Mouse (Mus musculus): ENCODE data around the gene Map7d1. TPM values are rescaled to one million over a fixed set of nuclear protein-coding genes. Genes with fewer than 3 reads are reported as not detected.
A peak's percentile ranks its signal among the peaks of the same experiment; 100 is the strongest.

The Map7d1 gene
- polyA plus RNA-seq, 1 experiment from 2014 or later: 43.3 TPM

DNA sequence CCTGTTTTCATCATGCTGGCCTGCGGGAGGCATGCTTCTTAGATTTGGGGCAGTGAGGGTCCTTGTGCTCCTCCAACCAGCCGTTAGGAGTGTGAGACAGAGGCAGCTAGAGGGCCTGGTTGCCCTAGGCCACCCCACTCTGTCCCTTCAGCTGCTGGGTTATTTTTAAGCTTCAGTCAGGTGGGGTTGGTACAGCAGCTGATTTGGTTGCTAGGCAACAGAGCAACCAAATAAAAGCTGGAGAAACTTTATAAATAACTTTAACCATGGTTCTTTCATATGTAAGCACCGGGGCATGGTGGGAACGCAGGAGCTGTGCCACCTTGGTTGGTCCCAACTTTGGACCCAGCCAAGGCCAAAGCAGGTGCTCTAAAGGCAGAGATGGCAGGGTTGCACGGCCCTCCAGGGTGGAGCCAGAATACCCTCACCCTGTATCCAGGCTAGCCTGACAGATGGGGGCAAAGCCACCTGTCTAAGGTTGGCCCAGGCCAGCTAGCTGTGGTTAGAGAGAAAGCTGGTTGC is 18.4 kb downstream of the Map7d1 start:
- Histone ChIP-seq H3K9me3 (ENCODE audit: control insufficient read depth, low read length) (no peaks in the 10 kb centered on the region), H3K4me3 (ENCODE audit: low read length) (no peak overlapping the region), H3K27ac (ENCODE audit: low read depth, low read length) (no peak overlapping the region), H3K9ac (ENCODE audit: low read depth, low read length) (no peak overlapping the region), H3K4me1 (ENCODE audit: control insufficient read depth, insufficient read depth, low read length) (no peaks in the 10 kb centered on the region), H3K27me3 (ENCODE audit: control insufficient read depth, insufficient read depth, low read length) (no peaks in the 10 kb centered on the region), H3K4me2 (replicated peaks; ENCODE audit: low read depth, low read length) (no peak overlapping the region), H3K36me3 (ENCODE audit: control insufficient read depth, insufficient read depth, low read length) (peaks cover 97% of the 10 kb centered on the region)
- 75% methylated on average over 5 of the region's 5 CpGs for WGBS
- ATAC-seq (ENCODE audit: low FRiP score, low TSS enrichment): no peak

DNA sequence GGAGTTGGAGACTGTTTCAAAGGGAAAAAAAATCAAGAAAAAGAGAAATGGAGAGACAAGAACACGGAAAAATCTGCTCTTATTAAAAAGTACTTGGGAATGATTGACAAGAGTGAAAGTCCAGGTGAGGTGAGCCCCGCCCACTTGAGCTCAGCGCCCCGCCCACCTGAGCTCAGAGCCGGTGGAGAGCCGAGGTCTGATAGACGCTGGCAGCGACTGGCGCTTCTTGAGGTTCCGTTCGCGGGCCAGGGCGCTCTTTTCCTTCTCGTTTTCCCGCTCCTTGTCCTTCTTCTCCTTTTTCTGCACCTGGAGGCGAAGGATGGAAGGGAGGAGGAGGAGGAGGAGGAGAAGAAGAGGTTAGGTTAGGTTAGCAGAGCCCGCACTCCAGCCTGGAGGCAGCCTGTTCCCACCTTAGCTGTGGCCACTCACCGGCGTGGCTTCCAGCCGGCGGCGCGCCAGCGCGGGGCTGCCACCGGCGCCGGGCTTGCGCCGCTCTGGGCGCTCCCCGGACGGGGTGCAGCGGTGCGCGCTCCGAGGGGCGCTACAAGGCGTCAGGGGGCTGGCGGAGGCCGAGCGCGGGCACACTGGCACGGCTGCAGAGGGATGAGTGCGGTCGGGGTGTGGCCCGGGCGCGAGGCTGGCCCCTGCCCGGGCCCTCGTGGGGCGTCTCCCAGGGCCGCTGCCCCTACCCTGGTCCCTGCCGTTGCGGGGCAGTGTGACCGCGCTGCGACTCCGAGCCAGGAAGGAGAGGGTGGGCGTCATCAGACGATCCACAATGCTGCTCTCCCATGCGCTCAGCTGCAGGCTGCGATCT is 19.5 kb downstream of the Map7d1 start:
- WGBS: 54% methylated on average over 56 of the region's 63 CpGs
- peak overlapping the region; percentile 23; the same call in 1 of the 2 replicates for H3K9ac ChIP-seq (ENCODE audit: low read depth, low read length)
- no peak overlapping the region for H3K4me2 ChIP-seq (replicated peaks; ENCODE audit: low read depth, low read length)

DNA sequence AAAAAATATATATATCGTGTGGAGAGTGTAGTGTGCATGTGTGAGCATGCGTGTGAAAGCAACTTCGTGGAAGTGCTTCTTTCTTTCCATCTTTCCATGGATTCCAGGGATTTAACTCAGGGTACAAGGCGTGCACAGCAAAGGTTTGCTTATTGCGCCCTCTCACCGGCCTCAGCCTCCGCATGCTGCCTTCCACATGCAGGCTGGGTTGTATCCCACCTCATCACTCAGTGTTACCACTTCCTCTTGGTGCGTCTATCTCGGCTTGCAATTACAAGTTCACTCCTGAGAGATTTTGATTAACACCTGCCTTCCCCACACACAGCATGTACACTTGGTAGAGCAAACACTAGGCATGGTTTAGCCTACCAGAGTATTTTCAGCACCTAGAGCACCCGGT is 21.0 kb downstream of the Map7d1 start:
- ATAC-seq (ENCODE audit: low FRiP score, low TSS enrichment): no peak
- Histone ChIP-seq H3K9me3 (ENCODE audit: control insufficient read depth, low read length) (no peaks in the 10 kb centered on the region), H3K4me3 (ENCODE audit: low read length) (no peak overlapping the region), H3K27ac (ENCODE audit: low read depth, low read length) (no peak overlapping the region), H3K9ac (ENCODE audit: low read depth, low read length) (no peak overlapping the region), H3K36me3 (ENCODE audit: control insufficient read depth, insufficient read depth, low read length) (peaks cover 98% of the 10 kb centered on the region), H3K4me2 (replicated peaks; ENCODE audit: low read depth, low read length) (no peak overlapping the region), H3K27me3 (ENCODE audit: control insufficient read depth, insufficient read depth, low read length) (no peaks in the 10 kb centered on the region), H3K4me1 (ENCODE audit: control insufficient read depth, insufficient read depth, low read length) (no peaks in the 10 kb centered on the region)
- WGBS: 90% methylated on average over 10 of the region's 10 CpGs

More for the DNA sequence above, 19.5 kb downstream of the Map7d1 start:
- Histone ChIP-seq H3K27ac (ENCODE audit: low read depth, low read length) (no peak overlapping the region), H3K9me3 (ENCODE audit: control insufficient read depth, low read length) (no peaks in the 10 kb centered on the region), H3K4me1 (ENCODE audit: control insufficient read depth, insufficient read depth, low read length) (no peaks in the 10 kb centered on the region), H3K36me3 (ENCODE audit: control insufficient read depth, insufficient read depth, low read length) (peaks cover 98% of the 10 kb centered on the region), H3K27me3 (ENCODE audit: control insufficient read depth, insufficient read depth, low read length) (no peaks in the 10 kb centered on the region), H3K4me3 (ENCODE audit: low read length) (no peak overlapping the region)
- ATAC-seq (ENCODE audit: low FRiP score, low TSS enrichment): peak; percentile 24; the same call in 1 of the 2 replicates

DNA sequence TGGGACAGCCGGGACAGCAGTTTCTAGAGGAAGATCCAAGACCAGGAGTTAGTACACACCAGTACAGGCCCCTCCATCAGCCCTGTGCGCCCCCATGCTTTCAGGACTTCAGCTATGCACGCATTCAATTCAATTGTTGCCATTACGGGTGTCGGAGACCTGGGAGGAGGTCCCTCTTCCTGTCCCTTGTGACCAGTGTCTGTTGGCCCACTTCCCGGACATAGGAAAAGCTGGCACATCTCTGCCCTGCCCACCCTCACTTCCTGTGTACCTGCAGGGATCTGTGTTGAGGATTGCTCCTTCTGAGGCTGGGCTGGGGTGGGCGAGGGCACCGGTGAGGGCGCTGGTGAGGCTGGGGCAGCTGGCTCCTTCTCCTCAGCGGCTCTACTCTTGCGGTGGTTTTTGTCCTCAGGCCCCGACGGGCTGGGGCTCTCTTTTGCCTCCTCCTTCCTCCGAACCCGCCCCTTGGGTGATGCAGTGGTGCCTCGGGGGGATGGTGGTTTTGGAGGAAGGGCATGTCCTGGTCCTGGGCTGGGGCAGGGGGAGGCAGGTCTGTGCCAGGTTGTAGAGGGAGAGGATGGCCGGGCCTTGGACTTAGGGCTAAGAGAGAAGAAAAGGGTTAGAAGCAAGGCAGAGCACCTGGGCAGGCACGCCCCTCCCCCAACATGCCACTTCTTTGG is 21.5 kb downstream of the Map7d1 start:
- no peak for ATAC-seq (ENCODE audit: low FRiP score, low TSS enrichment)
- Histone ChIP-seq H3K9ac (ENCODE audit: low read depth, low read length) (no peak overlapping the region), H3K4me3 (ENCODE audit: low read length) (no peak overlapping the region), H3K27ac (ENCODE audit: low read depth, low read length) (no peak overlapping the region), H3K4me1 (ENCODE audit: control insufficient read depth, insufficient read depth, low read length) (no peaks in the 10 kb centered on the region), H3K9me3 (ENCODE audit: control insufficient read depth, low read length) (no peaks in the 10 kb centered on the region), H3K4me2 (replicated peaks; ENCODE audit: low read depth, low read length) (no peak overlapping the region), H3K27me3 (ENCODE audit: control insufficient read depth, insufficient read depth, low read length) (no peaks in the 10 kb centered on the region), H3K36me3 (ENCODE audit: control insufficient read depth, insufficient read depth, low read length) (peaks cover 94% of the 10 kb centered on the region)
- WGBS: 87% methylated on average over 18 of the region's 18 CpGs

DNA sequence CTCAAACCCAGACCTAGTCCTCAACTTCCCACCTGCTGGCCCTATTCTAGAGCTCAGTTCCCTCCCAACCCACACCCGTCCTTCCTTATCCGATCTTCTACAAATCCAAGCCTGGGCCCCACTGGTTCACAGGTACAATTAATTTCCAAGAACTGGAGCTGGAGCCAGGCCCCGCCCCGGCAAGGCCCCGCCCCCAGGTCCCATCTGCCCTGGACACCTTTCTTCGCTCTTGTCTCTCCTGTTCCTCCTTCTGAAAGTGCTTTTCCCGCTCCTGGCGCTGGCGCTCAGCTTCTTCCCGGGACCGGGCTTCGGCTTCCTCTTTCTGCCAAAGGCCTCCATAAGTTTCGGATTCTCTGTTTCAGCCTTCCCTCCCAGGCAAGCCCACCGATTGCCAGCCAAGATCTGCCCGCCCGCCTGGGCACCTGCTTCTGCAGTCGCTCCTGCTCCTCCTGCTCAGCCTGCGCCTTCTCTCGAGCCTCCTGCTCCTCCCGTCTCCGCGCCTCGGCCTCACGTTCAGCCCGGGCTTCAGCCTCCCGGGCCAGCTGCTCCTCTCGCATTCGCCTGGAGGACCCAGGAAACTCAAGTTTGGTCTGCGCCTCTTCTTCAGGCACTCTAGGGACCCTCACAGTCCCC is 22.4 kb downstream of the Map7d1 start:
- Histone ChIP-seq H3K4me2 (replicated peaks; ENCODE audit: low read depth, low read length) (no peak overlapping the region), H3K27ac (ENCODE audit: low read depth, low read length) (no peak overlapping the region), H3K9me3 (ENCODE audit: control insufficient read depth, low read length) (no peaks in the 10 kb centered on the region), H3K9ac (ENCODE audit: low read depth, low read length) (no peak overlapping the region), H3K36me3 (ENCODE audit: control insufficient read depth, insufficient read depth, low read length) (peaks cover 85% of the 10 kb centered on the region), H3K4me3 (ENCODE audit: low read length) (no peak overlapping the region), H3K27me3 (ENCODE audit: control insufficient read depth, insufficient read depth, low read length) (no peaks in the 10 kb centered on the region), H3K4me1 (ENCODE audit: control insufficient read depth, insufficient read depth, low read length) (no peaks in the 10 kb centered on the region)
- WGBS: 95% methylated on average over 29 of the region's 29 CpGs
- no peak for ATAC-seq (ENCODE audit: low FRiP score, low TSS enrichment)

DNA sequence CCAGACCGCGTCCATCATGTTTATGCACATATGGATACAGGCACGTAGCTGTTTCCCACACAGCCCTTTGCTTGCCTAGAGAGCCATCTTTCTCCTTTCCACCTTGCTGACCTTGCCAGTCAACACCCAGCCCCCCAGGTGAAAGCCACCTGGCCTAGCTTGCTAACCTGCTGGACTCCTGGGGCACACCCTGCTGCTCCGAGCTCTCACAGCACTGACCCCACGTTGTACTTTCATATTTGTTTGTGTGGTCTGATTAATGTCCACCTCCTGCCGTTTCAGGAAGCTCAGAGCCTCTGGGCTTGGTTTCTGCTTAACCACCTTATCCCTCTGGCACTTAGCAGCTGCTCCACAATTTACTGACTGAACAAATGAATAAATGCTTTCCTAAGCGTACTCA is 26.2 kb downstream of the Map7d1 start:
- no peak overlapping the region for H3K27ac ChIP-seq (ENCODE audit: low read depth, low read length)
- ATAC-seq (ENCODE audit: low FRiP score, low TSS enrichment): no peak
- no peaks in the 10 kb centered on the region for H3K9me3 ChIP-seq (ENCODE audit: control insufficient read depth, low read length)
- H3K4me1 ChIP-seq (ENCODE audit: control insufficient read depth, insufficient read depth, low read length): no peaks in the 10 kb centered on the region
- H3K9ac ChIP-seq (ENCODE audit: low read depth, low read length): no peak overlapping the region
- H3K36me3 ChIP-seq (ENCODE audit: control insufficient read depth, insufficient read depth, low read length): peaks cover 48% of the 10 kb centered on the region
- H3K4me3 ChIP-seq (ENCODE audit: low read length): no peak overlapping the region
- WGBS: 69% methylated on average over 7 of the region's 7 CpGs
- H3K27me3 ChIP-seq (ENCODE audit: control insufficient read depth, insufficient read depth, low read length): no peaks in the 10 kb centered on the region
- no peak overlapping the region for H3K4me2 ChIP-seq (replicated peaks; ENCODE audit: low read depth, low read length)

DNA sequence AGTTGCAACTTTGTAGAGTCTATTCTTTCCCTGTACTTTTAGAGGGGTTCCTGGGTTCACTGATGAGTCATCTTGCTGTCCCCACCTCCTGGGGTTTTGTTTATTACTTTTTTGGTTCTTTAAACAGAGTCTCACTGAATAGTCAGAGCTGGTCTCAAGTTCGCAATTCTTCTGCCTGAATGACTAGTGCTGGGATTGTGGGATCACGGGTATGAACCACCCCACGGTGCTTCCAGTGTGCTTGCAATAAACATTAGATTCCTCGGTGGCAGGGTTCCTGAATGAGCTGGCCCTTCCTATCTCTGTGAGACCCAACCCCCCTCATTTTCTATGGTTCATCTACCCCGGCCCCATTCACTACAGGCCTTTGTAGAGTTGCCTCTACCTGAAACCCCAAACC is 28.0 kb downstream of the Map7d1 start:
- Histone ChIP-seq H3K27ac (ENCODE audit: low read depth, low read length) (no peak overlapping the region), H3K27me3 (ENCODE audit: control insufficient read depth, insufficient read depth, low read length) (no peaks in the 10 kb centered on the region)

DNA sequence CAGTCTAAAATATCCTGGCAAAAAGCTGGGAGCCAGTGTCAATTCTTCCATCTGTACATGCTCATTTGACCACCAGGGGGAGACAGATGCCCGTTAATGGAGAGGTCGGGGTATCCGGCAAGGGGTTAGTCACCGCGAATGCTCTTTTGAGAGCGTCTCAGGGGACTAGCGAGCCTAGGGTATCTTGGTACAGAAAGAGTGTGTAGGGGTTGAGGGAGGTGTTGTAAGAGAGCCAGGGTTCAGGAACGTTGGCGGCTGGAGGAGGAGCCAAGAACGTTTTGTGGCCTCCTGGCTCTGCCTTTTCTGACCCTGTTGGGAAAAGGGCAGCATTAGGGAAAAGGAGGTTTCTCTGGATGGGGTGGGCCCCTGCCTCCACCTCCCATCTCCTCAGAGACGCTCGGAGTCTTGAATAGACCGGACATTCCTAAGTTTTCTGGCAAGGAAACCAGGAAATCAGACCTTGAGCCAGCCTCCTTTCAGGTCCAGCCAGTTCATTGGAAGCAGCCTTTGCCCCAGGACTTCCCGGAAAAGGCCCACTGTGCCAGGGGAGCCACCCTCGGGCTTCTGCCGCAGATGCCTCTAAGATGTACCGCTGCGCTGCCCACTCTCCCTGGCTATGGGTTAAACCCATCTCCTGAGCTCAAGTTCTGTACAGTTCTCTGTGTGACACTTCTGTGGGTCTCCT is 28.9 kb downstream of the Map7d1 start:
- ATAC-seq (ENCODE audit: low FRiP score, low TSS enrichment): peak; percentile 84
- Histone ChIP-seq H3K4me2 (replicated peaks; ENCODE audit: low read depth, low read length) (peak overlapping the region; percentile 51), H3K9me3 (ENCODE audit: control insufficient read depth, low read length) (no peaks in the 10 kb centered on the region), H3K9ac (ENCODE audit: low read depth, low read length) (peak overlapping the region; percentile 28; the same call in 1 of the 2 replicates), H3K36me3 (ENCODE audit: control insufficient read depth, insufficient read depth, low read length) (peaks cover 21% of the 10 kb centered on the region), H3K4me1 (ENCODE audit: control insufficient read depth, insufficient read depth, low read length) (no peaks in the 10 kb centered on the region), H3K4me3 (ENCODE audit: low read length) (peak overlapping the region; percentile 25; the same call in 1 of the 2 replicates), H3K27ac (ENCODE audit: low read depth, low read length) (peak overlapping the region; percentile 49; the same call in 1 of the 2 replicates), H3K27me3 (ENCODE audit: control insufficient read depth, insufficient read depth, low read length) (no peaks in the 10 kb centered on the region)
- 10% methylated on average over 18 of the region's 18 CpGs for WGBS

More for the DNA sequence above, 28.0 kb downstream of the Map7d1 start:
- ATAC-seq (ENCODE audit: low FRiP score, low TSS enrichment): no peak
- Histone ChIP-seq H3K9me3 (ENCODE audit: control insufficient read depth, low read length) (no peaks in the 10 kb centered on the region), H3K4me2 (replicated peaks; ENCODE audit: low read depth, low read length) (no peak overlapping the region), H3K9ac (ENCODE audit: low read depth, low read length) (no peak overlapping the region), H3K4me1 (ENCODE audit: control insufficient read depth, insufficient read depth, low read length) (no peaks in the 10 kb centered on the region), H3K4me3 (ENCODE audit: low read length) (no peak overlapping the region), H3K36me3 (ENCODE audit: control insufficient read depth, insufficient read depth, low read length) (peaks cover 31% of the 10 kb centered on the region)
- WGBS: 26% methylated on average over 5 of the region's 5 CpGs

All from kidney, embryonic 14.5 days (tissue).